Mouse (Mus musculus): ENCODE data around the gene Fgfr2. TPM values are rescaled to one million over a fixed set of nuclear protein-coding genes. Genes with fewer than 3 reads are reported as not detected.

The Fgfr2 gene
- polyA plus RNA-seq, 1 experiment from 2014 or later, result 20.3 TPM

DNA sequence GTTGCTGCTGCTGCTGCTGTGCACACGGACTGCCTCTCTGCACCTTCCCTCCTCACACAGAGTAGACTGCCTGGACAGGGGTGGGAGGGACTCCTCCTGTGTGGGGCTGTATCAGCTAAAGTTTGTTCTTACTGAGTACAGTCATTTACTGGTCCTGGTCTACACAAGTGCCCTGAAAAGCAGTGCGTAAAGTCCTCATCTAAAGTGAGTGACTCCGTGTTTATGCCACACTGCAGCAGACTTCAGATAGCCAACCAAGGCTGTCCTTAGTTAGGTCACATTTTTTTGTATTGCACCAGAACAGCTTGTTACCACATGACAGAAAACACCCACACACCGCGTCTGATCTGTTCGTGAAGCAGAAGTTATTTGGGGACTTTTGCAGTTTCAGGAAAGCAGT lies 2230.2 kb downstream of the Fgfr2 start:
- H3K36me3 ChIP-seq (ENCODE audit: control insufficient read depth, insufficient read depth), result peaks cover 19% of the 10 kb centered on the region; the same call in 1 of the 2 replicates
- WGBS, result 66% methylated on average over 6 of the region's 6 CpGs

DNA sequence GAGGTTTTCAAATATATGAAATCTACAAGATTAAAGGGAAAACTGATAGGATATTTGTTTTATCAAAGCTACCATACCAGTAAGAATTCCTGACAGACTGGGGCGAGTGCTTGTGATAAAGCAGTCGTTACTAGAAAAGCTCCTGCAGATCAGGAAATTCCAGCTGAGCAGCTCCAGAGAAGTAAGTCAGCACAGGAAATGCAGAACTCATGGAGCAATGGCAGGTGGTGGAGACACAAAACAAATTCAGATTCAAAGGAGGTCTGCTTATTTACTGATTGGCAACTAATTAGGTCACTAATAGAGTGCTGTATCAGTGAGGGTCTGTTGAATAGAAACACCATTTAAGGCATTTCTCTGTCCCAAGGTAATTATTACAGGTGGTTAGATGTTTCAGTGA lies 2232.3 kb downstream of the Fgfr2 start:
- no peaks in the 10 kb centered on the region for H3K27me3 ChIP-seq (ENCODE audit: control insufficient read depth, insufficient read depth, low read length)
- H3K4me2 ChIP-seq (ENCODE audit: low read depth, low read length), result no peak overlapping the region
- no peaks in the 10 kb centered on the region for H3K9me3 ChIP-seq (replicated peaks; ENCODE audit: control insufficient read depth, low read length)
- H3K4me3 ChIP-seq (ENCODE audit: low read length), result no peak overlapping the region
- ATAC-seq (replicated peaks; ENCODE audit: extremely low read depth, insufficient read depth, low FRiP score), result no peak
- H3K4me1 ChIP-seq (ENCODE audit: control insufficient read depth, insufficient read depth, low read length), result peaks cover 18% of the 10 kb centered on the region
- H3K36me3 ChIP-seq (ENCODE audit: control insufficient read depth, insufficient read depth), result peaks cover 13% of the 10 kb centered on the region
- H3K27ac ChIP-seq (ENCODE audit: low read length), result no peak overlapping the region
- 14% methylated on average over 2 of the region's 2 CpGs for WGBS
- no peak overlapping the region for H3K9ac ChIP-seq (ENCODE audit: low read length)

More for the DNA sequence above, 2230.2 kb downstream of the Fgfr2 start:
- H3K27me3 ChIP-seq (ENCODE audit: control insufficient read depth, insufficient read depth, low read length), result no peaks in the 10 kb centered on the region
- peaks cover 14% of the 10 kb centered on the region for H3K4me1 ChIP-seq (ENCODE audit: control insufficient read depth, insufficient read depth, low read length)
- ATAC-seq (replicated peaks; ENCODE audit: extremely low read depth, insufficient read depth, low FRiP score), result no peak
- no peak overlapping the region for H3K4me3 ChIP-seq (ENCODE audit: low read length)
- H3K27ac ChIP-seq (ENCODE audit: low read length), result no peak overlapping the region
- no peak overlapping the region for H3K4me2 ChIP-seq (ENCODE audit: low read depth, low read length)
- no peak overlapping the region for H3K9ac ChIP-seq (ENCODE audit: low read length)
- no peaks in the 10 kb centered on the region for H3K9me3 ChIP-seq (replicated peaks; ENCODE audit: control insufficient read depth, low read length)

DNA sequence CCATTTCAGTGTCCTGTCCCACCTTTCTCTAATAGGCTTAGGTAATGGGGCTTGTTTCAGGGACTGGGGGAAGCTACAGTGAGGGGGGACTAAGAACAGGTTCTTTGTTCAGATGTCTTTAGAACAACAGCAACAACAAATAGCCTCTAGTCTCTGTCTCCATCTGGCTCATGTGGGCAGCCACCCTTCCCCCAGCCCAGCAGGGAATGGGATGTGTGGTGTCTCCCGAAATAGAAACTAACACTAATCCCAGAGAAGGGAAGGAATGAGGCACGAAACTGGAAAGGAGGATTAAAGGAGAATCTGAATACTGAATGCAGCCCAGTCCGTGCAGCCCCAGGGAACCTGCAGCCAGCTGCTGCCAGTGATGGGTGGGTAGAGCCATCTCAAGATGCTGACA lies 2235.2 kb downstream of the Fgfr2 start:
- 17% methylated on average over 3 of the region's 3 CpGs for WGBS
- H3K27me3 ChIP-seq (ENCODE audit: control insufficient read depth, insufficient read depth, low read length), result no peaks in the 10 kb centered on the region
- peaks cover 10% of the 10 kb centered on the region for H3K36me3 ChIP-seq (ENCODE audit: control insufficient read depth, insufficient read depth)
- peak overlapping the region; percentile 59; the same call in 1 of the 2 replicates for H3K9ac ChIP-seq (ENCODE audit: low read length)
- peak; percentile 86 for ATAC-seq (replicated peaks; ENCODE audit: extremely low read depth, insufficient read depth, low FRiP score)
- H3K27ac ChIP-seq (ENCODE audit: low read length), result peak overlapping the region; percentile 93
- H3K4me3 ChIP-seq (ENCODE audit: low read length), result no peak overlapping the region
- H3K4me2 ChIP-seq (ENCODE audit: low read depth, low read length), result peak overlapping the region; percentile 54
- peaks cover 18% of the 10 kb centered on the region for H3K4me1 ChIP-seq (ENCODE audit: control insufficient read depth, insufficient read depth, low read length)
- H3K9me3 ChIP-seq (replicated peaks; ENCODE audit: control insufficient read depth, low read length), result no peaks in the 10 kb centered on the region

DNA sequence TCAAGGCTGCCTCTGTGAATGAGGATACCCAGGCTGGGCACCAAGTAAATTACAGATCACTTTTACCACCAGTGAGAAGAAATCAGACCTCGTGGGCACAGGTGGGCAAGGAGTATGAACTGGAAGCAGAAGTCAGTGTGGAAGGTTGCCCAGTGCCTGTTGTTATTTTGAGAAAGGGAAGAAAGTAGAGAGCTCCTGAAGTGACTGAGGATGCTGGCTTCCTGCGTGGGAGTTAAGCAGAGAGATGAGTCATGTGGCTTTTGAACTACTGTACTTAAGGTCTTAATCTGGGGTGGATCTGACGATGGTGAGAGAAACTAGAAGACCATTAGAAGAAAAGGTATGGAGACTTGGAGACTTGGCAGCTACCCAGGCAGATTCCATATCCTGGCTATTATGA lies 2236.9 kb downstream of the Fgfr2 start:
- WGBS, result 56% methylated on average over 3 of the region's 3 CpGs
- no peak for ATAC-seq (replicated peaks; ENCODE audit: extremely low read depth, insufficient read depth, low FRiP score)
- H3K4me3 ChIP-seq (ENCODE audit: low read length), result no peak overlapping the region
- H3K27ac ChIP-seq (ENCODE audit: low read length), result no peak overlapping the region
- peaks cover 18% of the 10 kb centered on the region for H3K4me1 ChIP-seq (ENCODE audit: control insufficient read depth, insufficient read depth, low read length)
- no peak overlapping the region for H3K4me2 ChIP-seq (ENCODE audit: low read depth, low read length)
- peaks cover 12% of the 10 kb centered on the region for H3K36me3 ChIP-seq (ENCODE audit: control insufficient read depth, insufficient read depth)
- no peak overlapping the region for H3K9ac ChIP-seq (ENCODE audit: low read length)
- no peaks in the 10 kb centered on the region for H3K9me3 ChIP-seq (replicated peaks; ENCODE audit: control insufficient read depth, low read length)
- H3K27me3 ChIP-seq (ENCODE audit: control insufficient read depth, insufficient read depth, low read length), result no peaks in the 10 kb centered on the region

DNA sequence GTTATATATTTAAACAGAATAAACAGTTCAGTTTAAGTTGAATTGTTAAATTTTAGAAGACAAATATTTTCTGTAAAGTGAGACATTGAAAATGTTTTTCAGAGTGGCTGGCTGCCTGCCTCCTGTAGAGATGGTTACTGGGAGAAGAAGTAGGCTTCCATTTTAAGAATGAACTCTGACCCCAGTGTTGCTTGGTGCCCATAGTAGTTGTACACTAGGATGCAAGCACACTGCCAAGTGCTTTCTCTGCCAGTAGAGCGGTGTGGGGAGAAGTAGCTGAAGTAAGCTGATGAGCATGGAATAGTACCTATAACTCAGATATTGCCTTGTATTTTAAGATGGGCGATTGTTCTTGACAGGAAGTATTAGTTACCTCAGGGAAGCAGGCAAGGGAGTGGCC lies 2239.0 kb downstream of the Fgfr2 start:
- H3K9ac ChIP-seq (ENCODE audit: low read length), result no peak overlapping the region
- peaks cover 13% of the 10 kb centered on the region for H3K4me1 ChIP-seq (ENCODE audit: control insufficient read depth, insufficient read depth, low read length)
- no peak overlapping the region for H3K4me3 ChIP-seq (ENCODE audit: low read length)
- H3K27ac ChIP-seq (ENCODE audit: low read length), result no peak overlapping the region
- H3K9me3 ChIP-seq (replicated peaks; ENCODE audit: control insufficient read depth, low read length), result no peaks in the 10 kb centered on the region
- H3K4me2 ChIP-seq (ENCODE audit: low read depth, low read length), result no peak overlapping the region
- no peak for ATAC-seq (replicated peaks; ENCODE audit: extremely low read depth, insufficient read depth, low FRiP score)
- no peaks in the 10 kb centered on the region for H3K27me3 ChIP-seq (ENCODE audit: control insufficient read depth, insufficient read depth, low read length)
- peaks cover 12% of the 10 kb centered on the region for H3K36me3 ChIP-seq (ENCODE audit: control insufficient read depth, insufficient read depth)
- WGBS, result 93% methylated on average over 2 of the region's 2 CpGs

DNA sequence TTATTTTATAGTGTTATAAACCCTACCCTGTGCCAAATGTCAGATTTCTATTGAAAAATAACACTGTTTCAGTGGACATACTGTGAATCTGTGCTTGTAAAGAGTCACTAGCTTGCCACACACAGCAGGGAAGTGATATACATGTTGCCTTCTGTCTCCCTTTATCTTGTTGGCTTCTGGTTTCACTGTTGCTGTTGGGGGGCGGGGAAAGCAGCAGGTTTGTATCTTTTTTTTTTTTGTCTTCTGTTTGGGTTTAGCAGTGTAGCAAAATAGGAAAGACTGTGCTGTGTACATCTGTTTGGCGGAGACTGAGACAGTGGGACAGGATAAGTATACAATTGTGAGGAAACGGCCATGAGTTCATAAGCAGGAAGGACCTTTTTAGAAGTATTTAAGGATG lies 2255.9 kb downstream of the Fgfr2 start:
- H3K4me3 ChIP-seq (ENCODE audit: low read length), result peak overlapping the region; percentile 28
- H3K27ac ChIP-seq (ENCODE audit: low read length), result no peak overlapping the region; the same call in none of the 2 replicates
- WGBS, result 41% methylated on average over 3 of the region's 3 CpGs
- no peaks in the 10 kb centered on the region for H3K36me3 ChIP-seq (ENCODE audit: control insufficient read depth, insufficient read depth)
- H3K27me3 ChIP-seq (ENCODE audit: control insufficient read depth, insufficient read depth, low read length), result no peaks in the 10 kb centered on the region
- H3K4me1 ChIP-seq (ENCODE audit: control insufficient read depth, insufficient read depth, low read length), result peaks cover 20% of the 10 kb centered on the region
- peak overlapping the region; percentile 56 for H3K4me2 ChIP-seq (ENCODE audit: low read depth, low read length)
- H3K9ac ChIP-seq (ENCODE audit: low read length), result peak overlapping the region; percentile 42; the same call in 1 of the 2 replicates
- H3K9me3 ChIP-seq (replicated peaks; ENCODE audit: control insufficient read depth, low read length), result no peaks in the 10 kb centered on the region
- no peak for ATAC-seq (replicated peaks; ENCODE audit: extremely low read depth, insufficient read depth, low FRiP score)

DNA sequence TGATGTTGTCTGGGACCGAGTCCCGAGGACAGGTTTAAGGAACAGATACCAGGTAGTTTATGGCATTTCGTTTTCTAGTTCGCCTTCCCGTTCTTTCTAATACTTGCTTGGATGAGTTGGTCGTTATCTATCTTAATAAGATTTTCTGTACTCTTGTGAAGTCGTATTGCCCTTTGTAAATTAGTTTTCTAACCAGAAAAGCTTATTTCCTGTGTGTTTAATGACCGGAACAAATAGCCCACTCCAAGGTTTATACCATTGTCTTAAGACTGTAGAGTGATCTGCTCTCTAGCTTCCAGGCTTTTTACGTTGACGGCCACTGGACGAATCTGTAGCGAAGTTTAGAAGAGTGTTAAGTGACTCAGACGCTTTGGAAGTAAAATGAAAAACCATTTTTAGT lies 2256.5 kb downstream of the Fgfr2 start:
- peak overlapping the region; percentile 90 for H3K9ac ChIP-seq (ENCODE audit: low read length)
- no peaks in the 10 kb centered on the region for H3K9me3 ChIP-seq (replicated peaks; ENCODE audit: control insufficient read depth, low read length)
- WGBS, result 4% methylated on average over 13 of the region's 13 CpGs
- peak overlapping the region; percentile 92 for H3K4me3 ChIP-seq (ENCODE audit: low read length)
- H3K27ac ChIP-seq (ENCODE audit: low read length), result peak overlapping the region; percentile 84
- peaks cover 20% of the 10 kb centered on the region for H3K4me1 ChIP-seq (ENCODE audit: control insufficient read depth, insufficient read depth, low read length)
- ATAC-seq (replicated peaks; ENCODE audit: extremely low read depth, insufficient read depth, low FRiP score), result no peak
- no peaks in the 10 kb centered on the region for H3K27me3 ChIP-seq (ENCODE audit: control insufficient read depth, insufficient read depth, low read length)
- H3K36me3 ChIP-seq (ENCODE audit: control insufficient read depth, insufficient read depth), result no peaks in the 10 kb centered on the region
- peak overlapping the region; percentile 57 for H3K4me2 ChIP-seq (ENCODE audit: low read depth, low read length)

DNA sequence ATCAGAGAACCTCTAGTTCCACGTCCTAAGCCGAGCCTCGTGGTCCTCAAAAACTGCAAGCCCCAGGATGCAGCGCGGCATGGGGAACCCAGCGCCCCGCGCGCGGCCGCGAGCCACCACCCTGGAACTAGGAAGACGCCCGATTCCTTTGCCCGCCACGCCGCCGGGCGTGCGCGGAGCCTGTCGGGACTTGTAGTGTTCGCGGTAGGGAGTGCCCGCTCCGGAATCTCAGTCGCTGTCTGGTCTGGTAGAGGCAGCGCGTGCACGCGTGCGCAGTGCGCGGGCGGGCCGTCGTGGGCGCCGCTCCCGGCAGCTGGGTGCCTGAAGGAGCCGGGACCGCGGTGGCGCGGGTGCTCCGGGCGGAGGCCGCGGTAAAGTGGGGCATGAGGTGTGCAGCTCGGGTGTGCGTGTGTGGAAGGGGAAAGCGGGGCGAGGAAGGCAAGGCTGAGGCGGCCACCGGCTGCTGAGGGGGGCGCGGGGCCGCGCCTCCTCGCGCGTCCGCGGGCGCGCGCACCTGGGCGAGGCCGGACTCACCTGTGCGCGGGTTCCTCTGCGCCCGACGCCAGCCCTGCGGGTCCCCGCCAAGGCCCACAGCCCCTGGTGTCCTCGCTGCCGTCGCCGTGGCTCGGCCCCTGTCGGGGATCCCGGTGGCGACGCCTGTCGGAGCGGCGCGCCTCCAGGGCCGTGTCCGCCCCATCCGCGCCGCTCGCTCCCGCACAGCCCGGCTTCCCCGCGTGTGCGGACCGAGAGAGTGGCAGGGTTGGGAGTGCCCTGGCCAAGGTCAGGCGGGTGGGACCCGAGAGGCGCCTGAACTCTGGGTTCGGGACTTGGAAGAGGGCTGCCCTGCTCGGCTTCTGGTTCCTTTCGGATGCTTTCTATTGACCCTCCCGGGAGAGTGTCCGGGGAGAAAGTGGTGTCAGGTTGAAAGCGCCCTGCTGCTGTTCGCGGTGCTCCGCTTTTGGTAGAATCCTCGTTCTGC lies 2257.2 kb downstream of the Fgfr2 start, which contains the start of gene Plekha1:
Gene Plekha1 (plus strand): TSS at position 144 of the 979 bp plus-strand sequence.
- no peaks in the 10 kb centered on the region for H3K36me3 ChIP-seq (ENCODE audit: control insufficient read depth, insufficient read depth)
- H3K4me1 ChIP-seq (ENCODE audit: control insufficient read depth, insufficient read depth, low read length), result peaks cover 23% of the 10 kb centered on the region
- H3K27ac ChIP-seq (ENCODE audit: low read length), result peak within 1 kb of the TSS; percentile 84
- WGBS, result under 1% methylated on average over 101 of the region's 114 CpGs
- ATAC-seq (replicated peaks; ENCODE audit: extremely low read depth, insufficient read depth, low FRiP score), result peak; percentile 98
- no peaks in the 10 kb centered on the region for H3K9me3 ChIP-seq (replicated peaks; ENCODE audit: control insufficient read depth, low read length)
- peak within 1 kb of the TSS; percentile 90 for H3K9ac ChIP-seq (ENCODE audit: low read length)
- H3K4me2 ChIP-seq (ENCODE audit: low read depth, low read length), result peak within 1 kb of the TSS; percentile 57
- H3K27me3 ChIP-seq (ENCODE audit: control insufficient read depth, insufficient read depth, low read length), result no peaks in the 10 kb centered on the region
- H3K4me3 ChIP-seq (ENCODE audit: low read length), result peak within 1 kb of the TSS; percentile 92

DNA sequence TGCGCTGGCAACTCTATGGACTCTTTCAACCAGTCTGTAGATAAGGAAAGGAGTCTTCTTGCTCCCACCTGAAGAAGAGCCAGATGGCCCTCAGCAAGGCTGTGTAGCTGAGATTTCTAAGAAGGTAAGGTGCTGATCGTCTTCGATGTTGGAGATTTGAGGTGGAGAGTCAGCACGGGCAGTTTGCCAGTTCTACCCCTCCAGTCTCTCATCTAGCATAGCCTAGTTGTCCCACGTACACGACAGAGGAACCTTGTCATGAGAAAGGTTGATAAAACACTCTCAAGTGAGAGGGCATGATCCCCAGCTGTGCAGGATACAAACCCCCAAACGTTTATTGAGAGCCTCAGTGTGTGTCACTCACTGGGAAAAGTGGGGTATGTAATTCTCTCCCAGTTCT lies 2258.4 kb downstream of the Fgfr2 start:
- no peaks in the 10 kb centered on the region for H3K36me3 ChIP-seq (ENCODE audit: control insufficient read depth, insufficient read depth)
- no peak for ATAC-seq (replicated peaks; ENCODE audit: extremely low read depth, insufficient read depth, low FRiP score)
- no peak overlapping the region for H3K9ac ChIP-seq (ENCODE audit: low read length)
- no peaks in the 10 kb centered on the region for H3K9me3 ChIP-seq (replicated peaks; ENCODE audit: control insufficient read depth, low read length)
- peaks cover 26% of the 10 kb centered on the region for H3K4me1 ChIP-seq (ENCODE audit: control insufficient read depth, insufficient read depth, low read length)
- H3K4me3 ChIP-seq (ENCODE audit: low read length), result no peak overlapping the region
- H3K4me2 ChIP-seq (ENCODE audit: low read depth, low read length), result no peak overlapping the region
- no peak overlapping the region for H3K27ac ChIP-seq (ENCODE audit: low read length)
- WGBS, result 57% methylated on average over 7 of the region's 7 CpGs
- no peaks in the 10 kb centered on the region for H3K27me3 ChIP-seq (ENCODE audit: control insufficient read depth, insufficient read depth, low read length)
